Mouse (Mus musculus) forebrain, embryonic 10.5 days (tissue): ENCODE data around the gene Fam69a. TPM values are rescaled to one million over a fixed set of nuclear protein-coding genes. Genes with fewer than 3 reads are reported as not detected.

Source experiments
- DNase-seq: peaks from one replicate; pipeline ENCODE4 v3.0.0-alpha.2; 2017; ENCODE audit warnings: low spot score; ENCODE audit errors: extremely low spot score
- H3K27ac ChIP-seq: fragments of 300-500 bp; sonication (generic); 2 replicates; pipeline ENCODE4 v1.5.1; 2016; ENCODE audit warnings: mild to moderate bottlenecking
- H3K27me3 ChIP-seq: fragments of 300-500 bp; sonication (generic); 2 replicates; pipeline ENCODE4 v1.6.1; 2016; ENCODE audit warnings: mild to moderate bottlenecking; ENCODE audit not compliant: poor library complexity, severe bottlenecking
- H3K36me3 ChIP-seq: fragments of 300-500 bp; sonication (generic); replicated peaks from 2 replicates; pipeline ENCODE4 v1.6.1; 2016; ENCODE audit warnings: mild to moderate bottlenecking, moderate library complexity
- H3K4me1 ChIP-seq: fragments of 300-500 bp; sonication (generic); 2 replicates; pipeline ENCODE4 v1.6.1; 2016
- H3K4me3 ChIP-seq: fragments of 300-500 bp; sonication (generic); 2 replicates; pipeline ENCODE4 v1.5.1; 2016; ENCODE audit warnings: mild to moderate bottlenecking, moderate library complexity
- H3K9me3 ChIP-seq: fragments of 300-500 bp; sonication (generic); 2 replicates; pipeline ENCODE4 v1.6.1; 2016; ENCODE audit warnings: mild to moderate bottlenecking, moderate library complexity
- WGBS: fragments of 180-500 bp; shearing (Covaris S2); methylation state at CpG from one replicate; pipeline ENCODE4 v1.1.7; 2016; 5-methylcytosine and 5-hydroxymethylcytosine counted together
- polyA plus RNA-seq: library from polyadenylated mRNA; unstranded; fragments of >200 nt; fragmentation: Nextera tagmentation; extraction: Ambion mirVana; gene quantifications from 2 replicates; pipeline ENCODE4 v1.2.1, GENCODE M21; 2016

Fam69a gene
- polyA plus RNA-seq, 1 experiment from 2014 or later, result 16.2 TPM

DNA sequence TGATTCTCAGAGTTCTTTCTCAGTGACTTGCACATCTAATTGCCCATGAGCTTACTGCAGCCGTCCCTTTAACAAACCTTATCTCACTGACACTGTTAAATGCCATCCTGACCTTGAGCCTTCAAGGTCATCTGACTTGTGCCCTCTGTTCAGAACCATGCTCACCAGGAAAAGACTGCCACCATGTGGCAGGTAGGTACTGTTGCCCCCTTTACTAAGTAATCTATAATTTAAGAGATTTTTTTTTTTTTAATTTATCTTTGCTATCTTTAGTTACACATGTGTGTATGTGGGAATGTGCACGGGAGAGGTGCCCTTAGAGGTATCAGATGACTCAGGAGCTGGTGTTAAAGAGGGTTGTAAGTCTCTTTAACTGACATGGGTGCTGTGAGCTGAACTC is 18.2 kb upstream of the Fam69a start:
- WGBS, result 70% methylated on average over 2 of the region's 2 CpGs
- DNase-seq, result no peak
- no peaks in the 10 kb centered on the region for H3K9me3 ChIP-seq

DNA sequence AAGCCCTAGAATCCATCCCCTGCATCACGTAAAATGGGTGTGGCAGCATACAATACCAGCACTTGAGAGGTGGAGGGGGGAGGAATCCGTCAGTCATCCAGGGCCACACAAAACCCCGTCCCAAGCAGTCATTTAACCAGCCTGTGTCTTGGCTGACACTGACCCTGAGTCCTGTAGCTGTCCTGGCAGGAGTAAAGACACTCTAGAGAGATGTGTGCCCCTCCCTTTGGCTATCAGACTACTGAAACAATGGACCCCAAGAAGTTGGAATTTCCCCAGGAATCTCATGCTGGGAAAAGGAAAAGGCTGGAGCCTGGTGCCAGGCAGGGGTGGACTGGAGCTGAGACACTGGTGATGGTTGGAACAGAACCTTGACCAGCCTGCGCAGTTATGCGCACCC is 15.8 kb upstream of the Fam69a start:
- WGBS, result 81% methylated on average over 5 of the region's 5 CpGs
- no peaks in the 10 kb centered on the region for H3K9me3 ChIP-seq
- DNase-seq, result no peak
- no peaks in the 10 kb centered on the region for H3K27me3 ChIP-seq
- H3K4me1 ChIP-seq, result no peaks in the 10 kb centered on the region
- H3K36me3 ChIP-seq, result no peaks in the 10 kb centered on the region
- H3K27ac ChIP-seq, result no peak overlapping the region
- no peak overlapping the region for H3K4me3 ChIP-seq

More for the DNA sequence above, 18.2 kb upstream of the Fam69a start:
- Histone ChIP-seq H3K27me3 (no peaks in the 10 kb centered on the region), H3K4me3 (no peak overlapping the region), H3K27ac (no peak overlapping the region), H3K36me3 (no peaks in the 10 kb centered on the region), H3K4me1 (no peaks in the 10 kb centered on the region)

DNA sequence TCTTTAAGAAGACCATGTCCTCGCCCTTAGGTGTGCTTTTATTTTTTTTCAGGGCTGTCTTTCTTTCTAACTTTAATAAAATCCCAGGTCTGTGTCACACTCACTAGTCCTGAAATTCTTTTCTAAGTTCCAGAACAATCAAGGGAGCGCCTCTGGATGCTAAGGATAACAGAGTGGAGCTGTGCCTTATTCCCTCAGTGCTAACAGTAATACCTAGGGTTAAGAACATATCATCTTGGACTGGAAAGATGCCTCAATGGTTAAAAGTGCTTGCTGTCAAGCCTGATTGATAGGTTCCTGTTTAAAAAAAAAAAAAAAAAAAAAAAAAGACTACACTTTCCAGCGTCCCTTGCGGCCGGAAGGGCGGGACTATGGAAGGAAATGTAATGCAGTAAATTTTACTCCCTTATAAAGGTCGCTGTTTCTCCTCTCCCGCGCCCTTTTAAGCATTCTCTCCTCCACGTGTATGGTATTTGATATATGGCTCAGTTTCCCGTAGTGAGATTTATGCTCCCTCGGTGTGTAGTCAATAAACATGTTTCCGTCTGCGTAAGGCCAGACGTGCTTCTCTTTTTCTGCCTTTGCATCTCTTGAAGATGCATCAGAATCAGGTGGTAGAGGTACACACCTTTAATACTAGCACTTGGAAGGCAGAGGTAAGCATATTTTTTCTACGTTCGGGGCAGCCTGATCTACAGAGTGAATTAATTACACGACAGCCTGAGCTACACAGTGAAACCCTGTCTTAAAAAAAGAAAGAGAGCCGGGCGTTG is 14.1 kb upstream of the Fam69a start:
- no peaks in the 10 kb centered on the region for H3K36me3 ChIP-seq
- peak; percentile 43 for DNase-seq
- H3K27ac ChIP-seq, result peak overlapping the region; percentile 84
- no peaks in the 10 kb centered on the region for H3K27me3 ChIP-seq
- H3K4me3 ChIP-seq, result peak overlapping the region; percentile 62
- H3K9me3 ChIP-seq, result no peaks in the 10 kb centered on the region
- H3K4me1 ChIP-seq, result no peaks in the 10 kb centered on the region
- 21% methylated on average over 20 of the region's 20 CpGs for WGBS

DNA sequence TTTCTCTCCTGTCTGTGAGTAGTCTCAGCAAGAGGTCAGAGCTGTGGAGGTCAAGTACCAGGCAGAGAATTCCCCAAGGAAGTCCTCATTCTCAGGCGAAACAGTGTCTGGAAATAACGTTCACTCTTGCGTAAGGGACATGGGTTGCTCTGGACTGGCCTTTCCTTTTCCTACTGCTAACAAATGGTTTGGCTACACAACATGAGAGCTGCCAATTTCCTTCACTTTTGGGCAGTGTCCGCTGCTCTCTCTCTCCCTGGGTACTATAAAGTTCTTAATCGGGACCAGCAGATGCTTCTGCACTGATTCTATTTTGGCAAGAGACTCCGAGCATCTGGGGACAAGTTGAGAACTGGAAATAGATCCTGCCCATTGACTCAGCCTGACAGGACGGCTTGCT is 10.8 kb upstream of the Fam69a start:
- WGBS, result 77% methylated on average over 7 of the region's 7 CpGs
- H3K36me3 ChIP-seq, result no peaks in the 10 kb centered on the region
- no peaks in the 10 kb centered on the region for H3K27me3 ChIP-seq
- no peak overlapping the region for H3K4me3 ChIP-seq
- no peak for DNase-seq
- H3K9me3 ChIP-seq, result no peaks in the 10 kb centered on the region
- H3K27ac ChIP-seq, result no peak overlapping the region
- no peaks in the 10 kb centered on the region for H3K4me1 ChIP-seq

DNA sequence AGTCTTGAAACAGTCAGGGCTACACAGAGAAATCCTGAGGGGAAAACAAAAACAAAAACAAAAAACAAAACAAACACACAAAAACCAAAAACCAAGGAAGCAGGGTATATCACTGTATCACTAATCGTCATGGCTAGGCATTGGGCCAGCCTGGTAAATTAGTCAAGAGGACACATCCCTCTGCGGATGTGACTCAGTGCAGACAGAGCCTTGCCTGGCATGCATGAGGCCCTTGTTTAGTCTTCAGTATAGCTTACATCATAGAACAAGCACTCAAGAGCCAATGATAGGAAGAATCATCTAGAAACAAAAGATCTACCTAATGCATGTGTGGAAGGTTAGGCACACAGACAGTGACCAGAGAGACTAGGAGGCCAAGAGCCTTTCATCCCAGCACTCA is 9.1 kb upstream of the Fam69a start:
- Histone ChIP-seq H3K4me1 (no peaks in the 10 kb centered on the region), H3K4me3 (no peak overlapping the region), H3K27me3 (no peaks in the 10 kb centered on the region), H3K9me3 (no peaks in the 10 kb centered on the region), H3K27ac (no peak overlapping the region), H3K36me3 (no peaks in the 10 kb centered on the region)
- 97% methylated on average over 2 of the region's 2 CpGs for WGBS
- DNase-seq, result no peak

DNA sequence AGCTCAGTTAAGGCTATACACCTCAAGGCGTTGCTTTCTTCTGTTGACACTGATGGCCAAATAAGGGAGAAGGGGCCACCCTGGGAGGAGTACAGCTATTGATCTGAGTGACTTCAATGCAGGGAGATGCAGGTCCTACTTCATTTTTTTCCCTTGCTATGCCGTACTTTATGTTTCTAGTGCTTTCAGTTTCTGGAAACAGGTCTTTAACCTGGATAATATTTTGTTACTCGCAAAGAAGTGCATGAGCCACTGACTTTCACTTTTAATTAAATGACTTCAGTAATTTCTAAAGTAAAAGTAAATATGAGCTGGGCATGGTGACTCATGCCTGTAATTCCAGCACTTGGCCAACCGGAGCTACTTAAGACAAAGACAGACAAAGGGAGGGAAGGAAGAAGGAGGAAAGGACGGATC is 958 bp upstream of the Fam69a start:
- 23% methylated on average over 5 of the region's 5 CpGs for WGBS
- Histone ChIP-seq H3K27me3 (no peaks in the 10 kb centered on the region), H3K27ac (peak overlapping the region; percentile 97), H3K4me1 (peaks cover 19% of the 10 kb centered on the region), H3K4me3 (peak overlapping the region; percentile 65), H3K36me3 (no peaks in the 10 kb centered on the region), H3K9me3 (no peaks in the 10 kb centered on the region)
- DNase-seq, result peak; percentile 23

DNA sequence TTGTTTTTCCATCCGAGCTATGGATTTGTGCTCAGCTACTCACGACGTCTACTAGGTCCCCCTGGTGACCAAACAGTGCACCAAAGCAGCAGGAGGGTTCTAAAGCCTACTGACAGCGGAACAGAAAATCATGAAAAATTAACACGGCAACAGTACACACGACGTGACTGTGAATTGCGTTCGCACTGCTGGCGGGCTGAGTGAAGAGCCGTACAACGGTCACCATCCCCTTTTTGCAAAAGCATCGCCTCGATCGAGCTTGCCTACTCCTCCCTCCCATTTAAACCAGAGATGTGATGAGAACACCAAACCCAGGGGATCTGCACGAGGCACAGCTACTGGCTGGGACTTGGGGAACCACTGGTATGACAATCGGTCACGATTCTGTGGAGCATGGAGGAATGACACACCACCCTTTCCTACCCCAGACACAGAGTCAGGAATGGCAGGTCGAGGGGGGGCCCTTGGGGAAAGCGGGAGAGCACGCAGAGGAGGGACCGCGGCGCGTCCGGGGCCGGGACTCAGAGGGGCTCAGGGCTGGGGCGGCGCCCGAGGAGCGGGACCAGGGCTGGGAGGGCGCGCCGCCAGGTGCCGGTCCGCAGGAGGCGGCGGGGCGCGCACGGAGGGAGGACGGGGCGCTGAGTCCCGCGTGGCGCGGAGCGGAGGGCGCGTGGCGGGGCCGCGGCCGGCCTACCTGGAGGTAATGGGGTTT is 474 bp downstream of the Fam69a start:
- H3K4me3 ChIP-seq, result peak overlapping the region; percentile 65
- DNase-seq, result peak; percentile 66
- H3K27ac ChIP-seq, result peak overlapping the region; percentile 97
- WGBS, result under 1% methylated on average over 51 of the region's 54 CpGs
- peaks cover 19% of the 10 kb centered on the region for H3K4me1 ChIP-seq
- H3K9me3 ChIP-seq, result no peaks in the 10 kb centered on the region
- no peaks in the 10 kb centered on the region for H3K36me3 ChIP-seq
- no peaks in the 10 kb centered on the region for H3K27me3 ChIP-seq

DNA sequence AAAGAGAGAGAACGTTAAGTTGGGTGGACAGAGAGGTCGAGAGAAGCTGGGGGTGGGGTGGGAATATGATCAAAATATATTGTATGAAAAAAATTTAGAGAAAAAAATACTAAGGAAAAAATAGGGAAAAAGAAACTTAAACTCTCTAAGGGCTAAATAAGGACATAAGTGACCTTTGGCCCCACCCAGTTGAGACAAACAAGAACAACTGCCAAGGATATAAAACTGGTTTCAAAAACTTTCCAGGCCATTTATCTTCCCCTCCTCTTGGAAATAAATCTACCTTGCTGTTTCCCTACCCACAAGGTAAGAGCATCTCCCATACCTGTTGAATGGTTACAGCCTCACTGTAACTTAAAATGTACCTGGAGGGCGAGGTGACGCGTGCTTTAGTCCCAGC is 2.9 kb downstream of the Fam69a start:
- 94% methylated on average over 5 of the region's 5 CpGs for WGBS
- peaks cover 19% of the 10 kb centered on the region for H3K4me1 ChIP-seq
- no peak for DNase-seq

DNA sequence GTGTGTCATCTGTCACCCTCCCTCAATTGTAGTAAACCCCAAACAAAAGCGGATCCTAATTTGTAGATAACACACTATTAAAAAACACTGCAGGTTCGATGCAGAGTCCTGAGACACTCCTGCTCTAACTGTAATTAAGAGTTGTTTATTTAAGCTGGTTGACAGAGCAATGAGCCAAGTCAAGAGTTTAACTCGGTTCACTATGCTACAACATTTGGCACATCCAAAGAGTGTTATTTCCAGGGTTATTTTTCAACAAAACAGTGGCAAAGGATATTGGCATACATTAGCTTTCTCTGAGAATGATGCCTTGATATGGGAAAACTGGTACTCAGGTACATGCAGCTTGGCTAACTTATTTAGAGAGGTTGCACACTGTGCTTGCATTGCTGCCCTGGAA is 4.9 kb downstream of the Fam69a start:
- Histone ChIP-seq H3K4me1 (peaks cover 13% of the 10 kb centered on the region; the same call in 1 of the 2 replicates), H3K36me3 (no peaks in the 10 kb centered on the region), H3K27ac (no peak overlapping the region), H3K9me3 (no peaks in the 10 kb centered on the region), H3K27me3 (no peaks in the 10 kb centered on the region), H3K4me3 (no peak overlapping the region)
- no peak for DNase-seq
- WGBS, result 87% methylated on average over 3 of the region's 3 CpGs

More for the DNA sequence above, 2.9 kb downstream of the Fam69a start:
- Histone ChIP-seq H3K27ac (no peak overlapping the region), H3K9me3 (no peaks in the 10 kb centered on the region), H3K27me3 (no peaks in the 10 kb centered on the region), H3K36me3 (no peaks in the 10 kb centered on the region), H3K4me3 (no peak overlapping the region)

DNA sequence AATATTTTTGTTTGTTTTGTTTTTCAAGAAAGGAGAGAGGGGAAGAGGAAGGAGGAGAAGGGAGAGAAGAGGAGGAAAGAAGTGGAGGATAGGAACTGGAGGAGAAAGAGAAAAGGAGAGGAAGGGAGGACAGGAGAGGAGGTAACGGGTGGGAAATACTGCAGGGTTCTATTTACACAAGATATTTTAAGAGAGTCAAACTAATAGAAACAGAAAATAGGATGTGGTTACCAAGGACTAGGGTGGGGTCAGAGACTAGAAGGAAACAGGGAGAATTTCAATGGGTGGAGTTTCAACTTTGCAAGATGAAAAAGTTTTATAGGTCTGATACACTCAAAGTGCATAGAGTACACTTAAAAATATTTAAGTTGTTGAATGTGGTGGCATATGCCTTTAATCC is 7.0 kb downstream of the Fam69a start:
- Histone ChIP-seq H3K4me1 (peaks cover 4% of the 10 kb centered on the region; the same call in 1 of the 2 replicates), H3K4me3 (no peak overlapping the region), H3K27me3 (no peaks in the 10 kb centered on the region), H3K27ac (no peak overlapping the region), H3K9me3 (no peaks in the 10 kb centered on the region), H3K36me3 (no peaks in the 10 kb centered on the region)
- 88% methylated on average over 1 of the region's 1 CpGs for WGBS
- no peak for DNase-seq

DNA sequence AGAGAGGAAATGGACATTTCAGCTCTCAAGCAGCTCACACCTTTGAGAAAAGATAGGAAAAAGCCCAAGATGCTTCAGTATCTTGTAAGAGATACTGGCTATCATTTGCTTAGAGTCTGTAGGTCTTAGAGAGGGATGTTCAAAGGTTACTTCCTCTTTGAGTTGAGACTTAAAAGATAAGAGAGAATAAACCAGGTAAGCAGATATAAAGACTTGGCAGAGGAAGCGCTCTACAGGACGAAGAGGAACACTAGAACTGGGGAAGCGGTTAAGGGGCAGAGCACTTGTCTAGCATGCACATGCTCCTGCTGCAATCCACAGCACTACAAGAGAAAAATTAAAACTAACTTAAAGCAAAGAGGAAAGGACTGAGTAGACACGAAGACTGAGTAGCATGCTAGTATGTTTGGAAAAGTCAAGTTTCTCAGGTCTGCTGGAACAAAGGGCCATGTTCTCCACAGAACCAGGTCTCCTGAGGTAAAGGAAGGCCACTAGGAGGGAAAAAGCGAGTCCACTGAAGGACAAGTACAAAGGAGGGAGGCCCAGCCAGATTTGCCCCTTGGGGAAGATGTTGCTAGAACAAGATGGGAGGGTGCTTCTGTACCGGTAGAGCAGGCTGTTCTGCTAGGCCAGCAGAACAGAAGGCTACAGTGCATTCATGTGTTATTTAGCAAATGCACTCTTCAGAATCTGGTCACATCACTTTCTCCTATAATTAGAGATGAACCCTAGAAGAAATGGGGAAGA is 8.4 kb downstream of the Fam69a start:
- DNase-seq, result no peak
- 91% methylated on average over 6 of the region's 6 CpGs for WGBS
- Histone ChIP-seq H3K27me3 (no peaks in the 10 kb centered on the region), H3K36me3 (no peaks in the 10 kb centered on the region), H3K4me3 (no peak overlapping the region), H3K4me1 (peaks cover under 1% of the 10 kb centered on the region; the same call in 1 of the 2 replicates), H3K27ac (no peak overlapping the region), H3K9me3 (no peaks in the 10 kb centered on the region)

DNA sequence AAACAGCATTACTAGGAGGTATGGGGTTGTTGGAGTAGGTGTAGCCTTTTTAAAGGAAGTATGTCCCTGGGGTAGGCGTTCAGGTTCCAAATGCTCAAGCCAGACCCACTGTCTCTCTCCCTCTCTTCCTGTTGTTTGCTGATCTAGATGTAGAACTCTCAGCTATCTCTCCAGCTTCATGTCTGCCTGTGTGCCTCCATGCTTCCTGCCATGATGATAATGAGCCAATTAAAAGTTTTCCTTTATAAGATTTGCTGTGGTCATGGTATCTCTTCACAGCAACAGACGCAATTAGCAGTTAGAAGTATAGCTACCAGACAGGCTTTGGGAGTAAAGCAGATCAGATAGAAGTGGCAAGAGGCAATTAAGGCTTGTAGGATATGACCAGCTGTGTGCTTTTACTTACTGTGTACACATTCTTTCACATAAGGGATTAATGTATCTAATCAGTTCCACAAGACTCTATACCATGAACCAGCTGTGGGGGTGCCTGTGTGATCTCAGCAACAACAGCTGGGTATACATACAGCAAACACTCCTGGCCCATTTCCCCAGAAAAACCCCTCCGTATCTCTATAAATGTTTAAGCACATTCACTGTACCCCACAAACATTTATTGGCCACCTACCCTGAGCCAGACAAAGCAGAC is 9.1 kb downstream of the Fam69a start:
- Histone ChIP-seq H3K36me3 (no peaks in the 10 kb centered on the region), H3K4me3 (no peak overlapping the region), H3K27ac (no peak overlapping the region), H3K9me3 (no peaks in the 10 kb centered on the region), H3K27me3 (no peaks in the 10 kb centered on the region), H3K4me1 (peaks cover 5% of the 10 kb centered on the region)
- DNase-seq, result no peak
- 85% methylated on average over 3 of the region's 3 CpGs for WGBS
